Mouse (Mus musculus) liver, embryonic 11.5 days (tissue): Measurements from ENCODE around the gene Drd3. TPM values are rescaled to one million over a fixed set of nuclear protein-coding genes. Genes with fewer than 3 reads are reported as not detected.
A peak's percentile ranks its signal among the peaks of the same experiment; 100 is the strongest.

ENCODE experiments used
- ATAC-seq: fragments of 200-750 bp; cut with Nextera tagmentation; replicated peaks from 2 replicates; pipeline ENCODE4 v1.8.0; 2017; ENCODE audit warnings: moderate number of reproducible peaks, mild to moderate bottlenecking, moderate TSS enrichment, moderate library complexity; ENCODE audit not compliant: low FRiP score
- DNase-seq: peaks from one replicate; pipeline ENCODE4 v3.0.0-alpha.2; 2017; ENCODE audit warnings: low spot score
- H3K27ac ChIP-seq: fragments of 300-500 bp; sonication (generic); 2 replicates; pipeline ENCODE4 v1.5.1; 2014; ENCODE audit warnings: mild to moderate bottlenecking, low read depth, low read length, control low read depth
- H3K27me3 ChIP-seq: fragments of 300-500 bp; sonication (generic); replicated peaks from 2 replicates; pipeline ENCODE4 v1.6.1; 2014; ENCODE audit warnings: low read length, mixed read lengths; ENCODE audit not compliant: control insufficient read depth, insufficient read depth
- H3K36me3 ChIP-seq: fragments of 300-500 bp; sonication (generic); 2 replicates; pipeline ENCODE4 v1.6.1; 2014; ENCODE audit warnings: mild to moderate bottlenecking, low read length, moderate library complexity, mixed read lengths; ENCODE audit not compliant: control insufficient read depth, insufficient read depth
- H3K4me1 ChIP-seq: fragments of 300-500 bp; sonication (generic); replicated peaks from 2 replicates; pipeline ENCODE4 v1.6.1; 2014; ENCODE audit warnings: low read length, mixed read lengths; ENCODE audit not compliant: control insufficient read depth, insufficient read depth
- H3K4me2 ChIP-seq: fragments of 300-500 bp; sonication (generic); 2 replicates; pipeline ENCODE4 v1.6.1; 2014; ENCODE audit warnings: mild to moderate bottlenecking, control low read depth, moderate library complexity
- H3K4me3 ChIP-seq: fragments of 300-500 bp; sonication (generic); 2 replicates; pipeline ENCODE4 v1.5.1; 2014; ENCODE audit warnings: low read depth, low read length, control low read depth
- H3K9ac ChIP-seq: fragments of 300-500 bp; sonication (generic); 2 replicates; pipeline ENCODE4 v1.6.1; 2014; ENCODE audit warnings: low read depth, low read length, control low read depth
- H3K9me3 ChIP-seq: fragments of 300-500 bp; sonication (generic); 2 replicates; pipeline ENCODE4 v1.6.1; 2016; ENCODE audit warnings: low read length, inconsistent platforms, mixed read lengths; ENCODE audit not compliant: control insufficient read depth
- WGBS: fragments of 180-500 bp; shearing (Covaris S2); extraction: QIAGEN DNeasy Blood & Tissue Kit; methylation state at CpG from one replicate; pipeline ENCODE4 v1.1.7; 2014; 5-methylcytosine and 5-hydroxymethylcytosine counted together
- polyA plus RNA-seq: library from polyadenylated mRNA; unstranded; fragments of >200 nt; fragmentation: Nextera tagmentation; extraction: Ambion mirVana; gene quantifications from 2 replicates; pipeline ENCODE4 v1.2.1, GENCODE M21; 2014

Gene Drd3
- polyA plus RNA-seq, 1 experiment from 2014 or later = not detected

DNA sequence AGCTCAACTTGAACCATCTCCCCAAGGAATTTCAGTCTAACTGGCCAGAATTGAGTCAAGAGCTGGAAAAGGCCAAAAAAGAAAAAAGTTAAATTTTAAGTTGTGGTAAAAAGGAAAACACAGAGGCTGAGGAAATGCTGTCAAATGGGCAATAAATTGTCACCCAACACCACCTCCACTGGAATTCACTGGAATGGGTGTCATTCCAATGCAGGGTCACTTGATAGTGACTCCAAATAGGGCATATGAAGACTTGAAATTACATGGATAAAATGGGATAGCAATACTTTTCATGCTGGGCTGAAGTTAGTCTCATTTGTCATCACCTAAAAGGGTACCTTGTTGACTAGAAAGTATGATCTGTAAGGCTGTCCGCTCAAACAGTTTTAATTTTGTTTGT lies 18.9 kb downstream of the Drd3 start:
- Histone ChIP-seq H3K4me3 (no peak overlapping the region), H3K9me3 (no peaks in the 10 kb centered on the region), H3K27me3 (no peaks in the 10 kb centered on the region), H3K36me3 (no peaks in the 10 kb centered on the region), H3K9ac (no peak overlapping the region), H3K4me1 (no peaks in the 10 kb centered on the region), H3K4me2 (no peak overlapping the region), H3K27ac (no peak overlapping the region)
- DNase-seq (no peak), ATAC-seq (no peak)
- 88% methylated on average over 1 of the region's 1 CpGs for WGBS

DNA sequence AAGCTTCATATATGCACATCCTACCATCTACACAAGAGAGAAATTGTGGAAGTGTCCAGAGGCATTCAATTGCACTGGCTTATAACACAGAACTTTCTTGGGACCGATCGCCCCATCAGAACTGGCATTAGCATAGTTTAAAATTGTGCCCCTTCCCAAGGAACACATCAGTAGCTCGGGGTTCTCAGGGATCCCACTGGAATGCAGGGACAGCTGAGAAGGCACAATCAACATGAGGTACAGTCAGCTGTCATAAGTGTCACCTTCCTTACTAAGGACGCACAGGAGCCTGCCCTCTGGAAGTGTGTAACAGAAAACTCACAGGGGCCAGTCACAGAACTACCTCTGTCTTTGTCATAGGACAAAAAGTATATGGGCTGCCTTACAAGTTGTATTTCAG lies 19.7 kb downstream of the Drd3 start:
- Histone ChIP-seq H3K4me1 (no peaks in the 10 kb centered on the region), H3K9ac (no peak overlapping the region), H3K36me3 (no peaks in the 10 kb centered on the region), H3K4me3 (no peak overlapping the region), H3K27me3 (no peaks in the 10 kb centered on the region), H3K27ac (no peak overlapping the region), H3K9me3 (no peaks in the 10 kb centered on the region), H3K4me2 (no peak overlapping the region)
- WGBS = 87% methylated on average over 4 of the region's 4 CpGs
- DNase-seq (no peak), ATAC-seq (no peak)

DNA sequence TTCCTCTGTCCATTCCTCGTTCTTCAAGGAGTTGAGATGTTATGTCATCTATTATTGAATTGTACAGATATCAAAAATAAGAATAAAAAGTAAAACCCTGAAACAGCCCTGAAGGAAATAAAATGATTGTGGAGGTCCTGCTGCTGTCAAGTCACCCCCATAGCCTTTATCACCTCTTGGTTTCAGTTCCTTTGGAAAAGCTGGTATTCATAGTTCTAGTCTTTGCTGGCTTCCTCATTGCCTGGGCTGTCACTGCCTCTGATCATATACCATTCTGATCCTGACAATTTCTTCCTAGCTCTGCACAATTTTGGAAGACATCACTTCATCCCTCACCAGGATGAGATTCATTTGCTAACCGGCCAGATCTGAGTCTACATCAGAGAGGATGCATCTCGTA lies 23.1 kb downstream of the Drd3 start:
- H3K4me2 ChIP-seq = no peak overlapping the region
- H3K27ac ChIP-seq = no peak overlapping the region
- ATAC-seq (no peak), DNase-seq (no peak)
- no peaks in the 10 kb centered on the region for H3K36me3 ChIP-seq
- 74% methylated on average over 3 of the region's 3 CpGs for WGBS
- H3K27me3 ChIP-seq = no peaks in the 10 kb centered on the region
- no peaks in the 10 kb centered on the region for H3K4me1 ChIP-seq
- no peak overlapping the region for H3K4me3 ChIP-seq
- no peak overlapping the region for H3K9ac ChIP-seq
- H3K9me3 ChIP-seq = no peaks in the 10 kb centered on the region

DNA sequence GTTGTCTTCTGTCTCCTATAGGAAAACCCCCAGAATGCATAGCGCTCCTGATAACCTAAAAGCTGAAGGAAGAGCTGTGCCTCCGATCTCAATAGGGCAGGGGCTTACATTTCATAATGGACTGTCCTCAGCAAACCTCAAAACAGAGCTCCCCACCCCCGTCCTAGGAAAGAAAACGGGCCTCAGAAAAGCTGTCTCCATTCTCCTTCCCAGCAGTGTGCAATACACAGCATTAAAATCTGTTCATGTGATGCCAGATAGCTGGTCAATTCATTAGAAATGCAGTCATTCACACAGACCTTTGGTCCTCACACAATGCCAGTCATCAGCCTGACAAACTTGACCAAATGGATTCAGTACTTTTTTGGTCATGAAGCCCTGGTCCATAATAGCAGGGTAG lies 45.7 kb downstream of the Drd3 start:
- Histone ChIP-seq H3K4me3 (no peak overlapping the region), H3K4me2 (no peak overlapping the region), H3K9ac (no peak overlapping the region), H3K27ac (no peak overlapping the region), H3K36me3 (no peaks in the 10 kb centered on the region), H3K9me3 (no peaks in the 10 kb centered on the region), H3K27me3 (no peaks in the 10 kb centered on the region), H3K4me1 (no peaks in the 10 kb centered on the region)
- WGBS = 55% methylated on average over 4 of the region's 4 CpGs
- DNase-seq (no peak), ATAC-seq (no peak)

DNA sequence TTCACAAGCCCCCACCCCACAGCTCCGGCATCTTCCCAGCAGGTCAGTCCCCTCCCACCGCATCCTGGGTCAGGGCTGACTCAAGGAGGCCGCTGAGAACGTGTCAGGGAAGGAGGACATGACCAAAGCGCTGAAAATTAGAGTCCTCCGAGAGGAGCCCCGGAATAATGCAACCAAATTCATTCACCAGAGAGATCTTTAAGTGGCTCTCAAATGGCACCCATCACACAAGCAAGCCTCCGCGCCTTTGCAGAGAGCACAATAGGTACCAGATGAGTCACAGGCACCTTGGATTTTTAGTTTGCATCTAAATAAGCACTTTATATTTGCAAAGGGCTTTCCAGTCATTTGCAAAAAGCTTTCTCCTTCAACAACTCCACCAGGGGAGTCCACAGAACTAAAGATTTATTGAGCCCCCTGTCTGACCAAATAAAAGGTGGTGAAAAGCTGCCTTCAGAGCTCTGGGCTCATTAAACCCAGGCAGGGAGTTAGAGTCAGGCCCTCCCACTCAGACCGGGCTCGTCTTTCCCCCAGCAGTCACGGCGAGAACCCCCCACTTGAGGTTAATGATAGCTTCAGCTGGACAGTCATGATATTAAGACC lies 46.4 kb downstream of the Drd3 start:
- DNase-seq (no peak), ATAC-seq (no peak)
- Histone ChIP-seq H3K4me1 (no peaks in the 10 kb centered on the region), H3K4me2 (no peak overlapping the region), H3K36me3 (no peaks in the 10 kb centered on the region), H3K27ac (no peak overlapping the region), H3K4me3 (no peak overlapping the region), H3K9ac (no peak overlapping the region), H3K27me3 (no peaks in the 10 kb centered on the region), H3K9me3 (no peaks in the 10 kb centered on the region)
- WGBS = 30% methylated on average over 13 of the region's 13 CpGs

DNA sequence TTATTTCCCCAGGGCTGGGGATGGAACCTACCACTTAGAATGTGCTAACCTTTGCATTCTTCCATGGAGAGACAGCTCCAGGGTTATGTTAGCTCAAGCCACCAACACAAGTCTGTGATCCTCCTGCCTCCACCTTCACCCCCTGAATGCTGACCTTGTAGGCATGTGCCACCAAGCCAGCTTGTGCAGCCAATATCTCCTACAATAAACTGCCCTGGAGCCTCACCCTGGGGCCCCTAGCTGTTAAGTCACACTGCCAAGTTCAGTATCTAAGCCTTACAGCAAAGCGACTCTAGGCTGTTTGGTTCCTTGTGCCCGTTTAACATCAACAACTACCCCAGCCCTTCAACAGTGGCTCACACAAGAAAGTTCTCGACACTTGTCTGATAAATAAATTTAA lies 47.3 kb downstream of the Drd3 start:
- no peaks in the 10 kb centered on the region for H3K36me3 ChIP-seq
- no peak for DNase-seq
- WGBS = 60% methylated on average over 3 of the region's 3 CpGs
- H3K9ac ChIP-seq = no peak overlapping the region
- H3K27me3 ChIP-seq = no peaks in the 10 kb centered on the region
- no peaks in the 10 kb centered on the region for H3K4me1 ChIP-seq
- no peak overlapping the region for H3K4me2 ChIP-seq
- H3K4me3 ChIP-seq = no peak overlapping the region
- no peaks in the 10 kb centered on the region for H3K9me3 ChIP-seq
- ATAC-seq = no peak
- no peak overlapping the region for H3K27ac ChIP-seq

DNA sequence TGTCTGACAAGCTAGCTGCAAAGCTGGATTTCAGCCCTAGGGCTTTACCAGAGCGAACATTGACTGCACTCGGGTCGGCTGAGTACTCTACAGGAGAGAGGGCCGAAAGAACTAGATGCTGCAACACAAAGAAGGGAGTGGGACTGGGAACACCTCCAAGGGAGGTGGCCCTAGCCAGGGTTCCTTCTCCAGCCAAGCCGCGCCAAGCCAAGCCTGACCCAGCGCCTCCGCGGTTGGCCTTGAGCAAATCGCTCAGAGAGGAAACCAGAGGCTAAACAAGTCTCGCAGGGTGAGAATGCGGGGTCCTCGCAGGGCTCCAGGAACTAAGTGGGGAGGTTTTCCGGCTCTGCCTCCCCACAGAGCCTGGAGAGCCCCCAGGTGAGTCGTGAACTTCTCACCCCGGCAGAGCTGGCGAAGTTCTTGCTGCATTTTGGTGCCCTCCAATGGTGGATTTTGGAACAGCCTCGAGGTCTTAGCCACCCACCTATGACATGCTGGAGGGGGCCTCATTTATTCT lies 48.0 kb downstream of the Drd3 start:
- no peaks in the 10 kb centered on the region for H3K36me3 ChIP-seq
- H3K4me2 ChIP-seq = peak overlapping the region; percentile 68
- no peaks in the 10 kb centered on the region for H3K4me1 ChIP-seq
- peak overlapping the region; percentile 30 for H3K4me3 ChIP-seq
- no peak overlapping the region for H3K9ac ChIP-seq
- no peaks in the 10 kb centered on the region for H3K27me3 ChIP-seq
- DNase-seq (peak; percentile 63), ATAC-seq (0 out of 2 replicates have a peak, but pooled peaks have one; percentile 36)
- H3K27ac ChIP-seq = no peak overlapping the region
- H3K9me3 ChIP-seq = no peaks in the 10 kb centered on the region
- WGBS = 5% methylated on average over 18 of the region's 18 CpGs

DNA sequence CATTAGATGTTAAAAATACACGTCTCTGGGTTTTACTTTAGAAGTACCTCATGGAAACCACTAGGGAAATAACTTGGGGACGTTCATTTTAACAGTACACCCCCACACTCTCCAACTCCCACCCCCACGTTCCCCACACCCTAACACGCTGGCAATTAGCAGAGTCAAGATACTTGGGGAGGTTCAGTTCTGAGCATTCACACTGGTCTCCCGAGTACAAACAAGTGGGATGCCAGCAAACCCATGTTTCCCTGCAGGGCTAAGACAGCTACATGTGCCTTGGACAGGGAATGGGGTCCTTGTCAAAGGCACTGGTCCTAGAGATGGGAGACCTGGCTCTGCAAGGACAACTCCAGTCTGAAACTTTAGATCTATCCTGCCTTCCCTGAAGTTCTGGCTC lies 48.6 kb downstream of the Drd3 start:
- H3K27me3 ChIP-seq = no peaks in the 10 kb centered on the region
- H3K9ac ChIP-seq = no peak overlapping the region
- 37% methylated on average over 5 of the region's 5 CpGs for WGBS
- no peaks in the 10 kb centered on the region for H3K4me1 ChIP-seq
- no peaks in the 10 kb centered on the region for H3K9me3 ChIP-seq
- no peak overlapping the region for H3K27ac ChIP-seq
- DNase-seq (no peak), ATAC-seq (no peak)
- H3K36me3 ChIP-seq = no peaks in the 10 kb centered on the region
- H3K4me3 ChIP-seq = no peak overlapping the region
- no peak overlapping the region for H3K4me2 ChIP-seq

DNA sequence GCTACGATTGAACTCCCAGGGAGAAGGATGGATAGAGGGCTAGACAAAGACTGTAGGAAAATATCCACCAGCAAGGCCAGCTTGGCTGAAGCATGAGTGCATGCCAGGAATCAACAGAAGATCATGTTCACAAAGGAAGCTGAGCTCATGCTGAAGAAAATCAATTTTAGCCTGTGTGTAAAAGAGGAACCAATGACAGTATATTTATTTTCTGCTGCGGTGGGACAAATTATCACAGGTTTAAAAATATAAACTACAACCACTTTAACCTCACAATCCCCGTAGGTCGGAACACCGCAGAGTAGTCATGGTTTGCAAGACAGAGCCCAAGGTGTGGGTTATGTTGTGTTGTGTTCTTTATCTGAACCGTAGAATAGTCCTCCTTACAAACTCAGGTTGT lies 50.5 kb downstream of the Drd3 start:
- H3K4me3 ChIP-seq = no peak overlapping the region
- DNase-seq = no peak
- H3K4me2 ChIP-seq = no peak overlapping the region
- no peaks in the 10 kb centered on the region for H3K4me1 ChIP-seq
- H3K36me3 ChIP-seq = no peaks in the 10 kb centered on the region
- ATAC-seq = no peak
- H3K9me3 ChIP-seq = no peaks in the 10 kb centered on the region
- WGBS = 80% methylated on average over 6 of the region's 6 CpGs
- H3K9ac ChIP-seq = no peak overlapping the region
- no peaks in the 10 kb centered on the region for H3K27me3 ChIP-seq
- no peak overlapping the region for H3K27ac ChIP-seq
